Mouse (Mus musculus) heart, embryonic 14.5 days (tissue): ENCODE data around the gene Ran. TPM values are rescaled to one million over a fixed set of nuclear protein-coding genes. Genes with fewer than 3 reads are reported as not detected.

Source experiments
- ATAC-seq: fragments of 200-750 bp; cut with Nextera tagmentation; 2 replicates; pipeline ENCODE4 v1.8.0; 2017; ENCODE audit warnings: low read depth, moderate TSS enrichment; ENCODE audit not compliant: insufficient number of reproducible peaks, insufficient read depth, low FRiP score
- H3K27ac ChIP-seq, 2 experiments: fragments of 200-500 bp in 1 of 2; fragments of 300-500 bp in 1 of 2; sonication (generic) in 1 of 2; replicated peaks in 1 of 2; 2 replicates each; pipeline ENCODE4 v1.5.1; 2012 to 2014; ENCODE audit warnings: low read depth in 2 of 2, low read length in 2 of 2, control low read depth in 1 of 2, mild to moderate bottlenecking in 1 of 2, mixed read lengths in 1 of 2; ENCODE audit not compliant: control insufficient read depth in 1 of 2, insufficient read depth in 1 of 2
- H3K27me3 ChIP-seq: fragments of 300-500 bp; sonication (generic); 2 replicates; pipeline ENCODE4 v1.6.1; 2014; ENCODE audit warnings: mild to moderate bottlenecking, low read length, control low read depth; ENCODE audit not compliant: control insufficient read depth, insufficient read depth
- H3K36me3 ChIP-seq: fragments of 300-500 bp; sonication (generic); 2 replicates; pipeline ENCODE4 v1.6.1; 2014; ENCODE audit warnings: mild to moderate bottlenecking, control low read depth, low read length, mixed read lengths; ENCODE audit not compliant: control insufficient read depth, insufficient read depth
- H3K4me1 ChIP-seq, 2 experiments: fragments of 200-500 bp in 1 of 2; fragments of 300-500 bp in 1 of 2; sonication (generic) in 1 of 2; 2 replicates each; pipeline ENCODE4 v1.6.1; 2012 to 2014; ENCODE audit warnings: low read length in 2 of 2, control low read depth in 1 of 2, mixed read lengths in 1 of 2; ENCODE audit not compliant: control insufficient read depth in 2 of 2, insufficient read depth in 2 of 2
- H3K4me2 ChIP-seq: fragments of 300-500 bp; sonication (generic); 2 replicates; pipeline ENCODE4 v1.6.1; 2014; ENCODE audit warnings: mild to moderate bottlenecking, low read length
- H3K4me3 ChIP-seq, 2 experiments: fragments of 200-500 bp in 1 of 2; fragments of 300-500 bp in 1 of 2; sonication (generic) in 1 of 2; 2 replicates each; pipeline ENCODE4 v1.5.1; 2012 to 2014; ENCODE audit warnings: low read length in 2 of 2, mild to moderate bottlenecking in 2 of 2, control low read depth in 1 of 2, low read depth in 1 of 2, moderate library complexity in 1 of 2; ENCODE audit not compliant: control insufficient read depth in 1 of 2, insufficient read depth in 1 of 2
- H3K9ac ChIP-seq: fragments of 300-500 bp; sonication (generic); 2 replicates; pipeline ENCODE4 v1.6.1; 2014; ENCODE audit warnings: mild to moderate bottlenecking, low read length
- H3K9me3 ChIP-seq: fragments of 300-500 bp; sonication (generic); 2 replicates; pipeline ENCODE4 v1.6.1; 2016; ENCODE audit warnings: low read length, control low read depth; ENCODE audit not compliant: control insufficient read depth
- WGBS: fragments of 180-500 bp; shearing (Covaris S2); extraction: QIAGEN DNeasy Blood & Tissue Kit; methylation state at CpG from one replicate; pipeline ENCODE4 v1.1.7; 2014; 5-methylcytosine and 5-hydroxymethylcytosine counted together
- polyA plus RNA-seq: library from polyadenylated mRNA; unstranded; fragments of >200 nt; fragmentation: Nextera tagmentation; extraction: Ambion mirVana; gene quantifications from 2 replicates; pipeline ENCODE4 v1.2.1, GENCODE M21; 2014

Ran gene
- polyA plus RNA-seq, 1 experiment from 2014 or later, result 339 TPM

GRCm38 (mm10) chr5:129016370-129016769 is 3.5 kb upstream of the Ran start:
- Histone ChIP-seq H3K27ac (no peak overlapping the region), H3K36me3 (peaks cover 3% of the 10 kb centered on the region; the same call in 1 of the 2 replicates), H3K9ac (no peak overlapping the region), H3K4me2 (no peak overlapping the region), H3K4me3 (no peak overlapping the region), H3K9me3 (no peaks in the 10 kb centered on the region), H3K27me3 (no peaks in the 10 kb centered on the region), H3K4me1 (peaks cover 2 to 7% of the 10 kb centered on the region in 2 experiments; a peak in 1 of 4 replicates)
- 87% methylated on average over 3 of the region's 3 CpGs for WGBS
- no peak for ATAC-seq

- Histone ChIP-seq H3K4me1 (peaks cover 2 to 11% of the 10 kb centered on the region in 2 experiments; a peak in 2 of 4 replicates), H3K27me3 (no peaks in the 10 kb centered on the region), H3K9ac (peak overlapping the region; percentile 76), H3K36me3 (peaks cover 26% of the 10 kb centered on the region), H3K4me2 (peak overlapping the region; percentile 64), H3K4me3 (peak overlapping the region; percentile 71 to 92), H3K9me3 (no peaks in the 10 kb centered on the region), H3K27ac (peak overlapping the region; percentile 95 to 98)
- ATAC-seq, result no peak
- WGBS, result 76% methylated on average over 13 of the region's 13 CpGs
Measured at GRCm38 (mm10) chr5:129018782-129019489, 933 bp upstream of the Ran start.

- under 1% methylated on average over 54 of the region's 56 CpGs for whole genome bisulfite sequencing
- Histone ChIP-seq H3K4me2 (peak overlapping the region; percentile 83), H3K9ac (peak overlapping the region; percentile 93), H3K27ac (peak overlapping the region; percentile 94 to 98), H3K9me3 (no peaks in the 10 kb centered on the region), H3K36me3 (peaks cover 40% of the 10 kb centered on the region), H3K27me3 (no peaks in the 10 kb centered on the region), H3K4me1 (peaks cover 2 to 11% of the 10 kb centered on the region in 2 experiments; a peak in 2 of 4 replicates), H3K4me3 (peak overlapping the region; percentile 86 to 92)
- peak; percentile 73 for ATAC-seq
Measured at GRCm38 (mm10) chr5:129020300-129020668, 415 bp downstream of the Ran start.

- Histone ChIP-seq H3K27ac (peak overlapping the region; percentile 94 to 98), H3K9ac (peak overlapping the region; percentile 93), H3K4me1 (peaks cover 2 to 11% of the 10 kb centered on the region in 2 experiments; a peak in 2 of 4 replicates), H3K9me3 (no peaks in the 10 kb centered on the region), H3K27me3 (no peaks in the 10 kb centered on the region), H3K4me3 (peak overlapping the region; percentile 86 to 92), H3K4me2 (peak overlapping the region; percentile 83), H3K36me3 (peaks cover 43% of the 10 kb centered on the region)
- no peak for ATAC-seq
- WGBS, result 4% methylated on average over 28 of the region's 28 CpGs
Measured at GRCm38 (mm10) chr5:129020731-129021130, 862 bp downstream of the Ran start.

GRCm38 (mm10) chr5:129025048-129025447 is 5.2 kb downstream of the Ran start:
- ATAC-seq, result no peak
- Histone ChIP-seq H3K9me3 (no peaks in the 10 kb centered on the region), H3K27me3 (no peaks in the 10 kb centered on the region), H3K4me2 (no peak overlapping the region), H3K4me1 (peaks cover 0 to 7% of the 10 kb centered on the region in 2 experiments; a peak in 2 of 4 replicates), H3K27ac (no peak overlapping the region), H3K9ac (no peak overlapping the region), H3K4me3 (no peak overlapping the region), H3K36me3 (peaks cover 45% of the 10 kb centered on the region)
- 54% methylated on average over 2 of the region's 2 CpGs for WGBS

GRCm38 (mm10) chr5:129025725-129026124 is 5.9 kb downstream of the Ran start:
- no peaks in the 10 kb centered on the region for H3K9me3 ChIP-seq
- H3K27me3 ChIP-seq, result no peaks in the 10 kb centered on the region
- no peak overlapping the region for H3K9ac ChIP-seq
- no peak overlapping the region for H3K27ac ChIP-seq
- H3K4me1 ChIP-seq, result peaks cover 0 to 7% of the 10 kb centered on the region in 2 experiments; a peak in 2 of 4 replicates
- peaks cover 45% of the 10 kb centered on the region for H3K36me3 ChIP-seq
- no peak overlapping the region for H3K4me2 ChIP-seq
- WGBS, result 84% methylated on average over 2 of the region's 2 CpGs
- no peak overlapping the region for H3K4me3 ChIP-seq
- ATAC-seq, result no peak

GRCm38 (mm10) chr5:129026171-129026570 is 6.3 kb downstream of the Ran start:
- H3K9me3 ChIP-seq, result no peaks in the 10 kb centered on the region
- ATAC-seq, result no peak
- no peak overlapping the region for H3K9ac ChIP-seq
- peaks cover 44% of the 10 kb centered on the region for H3K36me3 ChIP-seq
- H3K27ac ChIP-seq, result no peak overlapping the region
- H3K4me1 ChIP-seq, result peaks cover 0 to 6% of the 10 kb centered on the region in 2 experiments; a peak in 2 of 4 replicates
- no peak overlapping the region for H3K4me3 ChIP-seq
- WGBS, result 87% methylated on average over 3 of the region's 3 CpGs
- no peak overlapping the region for H3K4me2 ChIP-seq
- H3K27me3 ChIP-seq, result no peaks in the 10 kb centered on the region
